Mouse (Mus musculus): ENCODE results near the gene Hnf1b.

Gene Hnf1b

GRCm38 (mm10) chr11:83896430-83897410 lies 46.9 kb downstream of the Hnf1b start:
- DNase-seq (ENCODE audit: inconsistent ontology term): no peak

GRCm38 (mm10) chr11:83897569-83897968 lies 47.7 kb downstream of the Hnf1b start:
- no peak for DNase-seq (ENCODE audit: inconsistent ontology term)

GRCm38 (mm10) chr11:83902812-83903211 lies 52.9 kb downstream of the Hnf1b start:
- DNase-seq (ENCODE audit: inconsistent ontology term): no peak

- no peak for DNase-seq (ENCODE audit: inconsistent ontology term)
Observed at GRCm38 (mm10) chr11:83905756-83906155, 55.9 kb downstream of the Hnf1b start.

GRCm38 (mm10) chr11:83908376-83908775 lies 58.5 kb downstream of the Hnf1b start:
- DNase-seq (ENCODE audit: inconsistent ontology term): no peak

- DNase-seq (ENCODE audit: inconsistent ontology term): no peak
Observed at GRCm38 (mm10) chr11:83913824-83914311, 64.0 kb downstream of the Hnf1b start.

- no peak for DNase-seq (ENCODE audit: inconsistent ontology term)
Observed at GRCm38 (mm10) chr11:83914501-83914900, 64.6 kb downstream of the Hnf1b start.

GRCm38 (mm10) chr11:83922600-83922999 lies 72.7 kb downstream of the Hnf1b start:
- no peak for DNase-seq (ENCODE audit: inconsistent ontology term)

GRCm38 (mm10) chr11:83927097-83927496 lies 77.2 kb downstream of the Hnf1b start:
- no peak for DNase-seq (ENCODE audit: inconsistent ontology term)

- DNase-seq (ENCODE audit: inconsistent ontology term): no peak
Observed at GRCm38 (mm10) chr11:83932506-83933106, 82.7 kb downstream of the Hnf1b start.

GRCm38 (mm10) chr11:83933376-83933775 lies 83.5 kb downstream of the Hnf1b start:
- DNase-seq (ENCODE audit: inconsistent ontology term): no peak

- peak; percentile 61 for DNase-seq (ENCODE audit: inconsistent ontology term)
Observed at GRCm38 (mm10) chr11:83935986-83936665, 86.3 kb downstream of the Hnf1b start.

GRCm38 (mm10) chr11:83938556-83938955 lies 88.7 kb downstream of the Hnf1b start:
- DNase-seq (ENCODE audit: inconsistent ontology term): no peak

GRCm38 (mm10) chr11:83941950-83942840 lies 92.3 kb downstream of the Hnf1b start, which contains the start of gene Ddx52:
Gene Ddx52, plus strand, starts transcription at chr11:83942062.
- peak; percentile 91 for DNase-seq (ENCODE audit: inconsistent ontology term)
